Mouse (Mus musculus): ENCODE measurements at regions not wholly inside any gene's neighbourhood (a gene's known extent, or its start where the extent isn't known, plus 50 kb on each side); places are given as distances from the start of the nearest gene placed in this dataset.

DNA sequence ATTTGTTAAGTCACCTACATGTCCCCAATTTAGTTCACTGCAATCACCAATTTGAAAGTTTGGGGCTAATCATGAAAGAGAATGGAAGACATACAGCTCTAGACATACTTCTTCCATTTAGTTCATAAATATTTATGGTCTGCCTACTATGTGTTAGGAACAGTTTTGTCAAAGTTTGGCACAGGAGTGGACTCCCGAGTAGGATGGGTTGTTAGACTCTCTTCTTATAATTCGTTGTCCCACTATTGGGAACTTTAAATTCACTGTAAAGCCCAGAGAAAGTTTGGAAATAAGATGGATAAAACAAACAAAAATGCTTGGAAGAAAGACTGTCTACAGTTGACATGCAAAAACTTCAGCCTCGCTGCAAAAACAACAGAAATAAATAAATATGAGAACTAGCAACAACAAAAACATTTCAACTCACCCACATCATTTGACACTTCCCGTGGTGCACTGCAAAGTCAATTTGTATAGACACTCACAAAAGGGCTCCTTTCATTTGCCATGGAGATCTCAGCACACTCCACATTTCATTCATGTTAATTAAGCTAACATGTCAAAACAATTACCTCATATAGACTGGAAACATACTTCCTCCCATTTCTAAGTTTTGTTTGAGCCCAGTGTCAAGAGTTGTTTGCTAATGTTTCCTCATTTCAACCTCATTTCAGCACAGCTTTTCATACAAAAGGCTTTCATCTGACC, 570.2 kb upstream of the Kirrel3 start:
- no peak overlapping the region for H3K4me2 ChIP-seq (ENCODE audit: insufficient read depth, low read depth, poor library complexity, severe bottlenecking)

DNA sequence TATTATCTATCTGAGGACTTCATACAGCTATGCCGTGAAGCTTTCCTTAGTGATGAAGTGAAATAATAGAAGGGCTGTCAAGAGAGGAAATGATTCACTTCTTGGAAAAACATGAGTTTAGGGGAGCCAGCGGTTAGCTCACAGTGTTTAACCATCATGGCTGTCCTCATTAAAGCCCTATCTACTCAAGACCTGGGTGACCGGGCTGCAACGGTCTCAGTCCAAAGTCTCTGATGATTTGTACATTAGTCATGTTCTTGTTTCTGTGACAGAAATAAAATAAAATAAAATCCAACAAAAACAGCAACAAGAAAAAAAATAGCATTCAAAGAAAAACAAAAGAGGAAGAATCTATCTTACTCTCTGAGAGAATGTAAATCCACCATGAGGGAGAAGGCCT, 555.4 kb upstream of the Kirrel3 start:
- dilution Hi-C loops (cut with MboI; ENCODE audit: extremely low pct_ligation_motif_present, extremely low pct_unique_long_range_greater_than_20kb, low sequenced_read_pairs) = no loop called here

More for the DNA sequence above, 570.2 kb upstream of the Kirrel3 start:
- no peak for DNase-seq (ENCODE audit: extremely low read depth)
- dilution Hi-C loops (cut with MboI; ENCODE audit: extremely low pct_ligation_motif_present, extremely low pct_unique_long_range_greater_than_20kb, low sequenced_read_pairs) = no loop called here
- no peaks in the 10 kb centered on the region for H3K36me3 ChIP-seq (replicated peaks in 1 of 2; ENCODE audit: control insufficient read depth in 1 of 2, insufficient read depth in 1 of 2, low read length in 1 of 2)
- H3K4me1 ChIP-seq (ENCODE audit: control insufficient read depth in 1 of 2, insufficient read depth in 2 of 2) = no peaks in the 10 kb centered on the region
- no peak overlapping the region for H3K9ac ChIP-seq (ENCODE audit: insufficient read depth, low read depth)
- no peaks in the 10 kb centered on the region for H3K27me3 ChIP-seq (replicated peaks)
- H3K9me3 ChIP-seq (replicated peaks; ENCODE audit: low read length) = no peaks in the 10 kb centered on the region
- no peaks in the 10 kb centered on the region for H3K79me2 ChIP-seq (replicated peaks; ENCODE audit: control insufficient read depth, extremely low read depth, insufficient read depth, poor library complexity, severe bottlenecking)
- TF ChIP-seq KAT2A (IDR thresholded peaks at IDR 0.05; ENCODE audit: insufficient replicate concordance, low read length) (no peak), EP300 (IDR thresholded peaks at IDR 0.05; ENCODE audit: low read length) (no peak), SIN3A (IDR thresholded peaks at IDR 0.05; ENCODE audit: low read length) (no peak), SMC3 (IDR thresholded peaks at IDR 0.05; ENCODE audit: low read depth, low read length) (no peak), NELFE (IDR thresholded peaks at IDR 0.05; ENCODE audit: low read depth, low read length) (no peak), CHD2 (IDR thresholded peaks at IDR 0.05; ENCODE audit: low read length) (no peak), ZMIZ1 (IDR thresholded peaks at IDR 0.05; ENCODE audit: low read depth, low read length) (no peak), USF2 (conservative IDR thresholded peaks at IDR 0.05; ENCODE audit: low read depth, low read length) (no peak), JUND (conservative IDR thresholded peaks at IDR 0.05; ENCODE audit: low read depth, low read length) (no peak), USF1 (IDR thresholded peaks at IDR 0.05; ENCODE audit: low read depth, low read length) (no peak), ZC3H11A (IDR thresholded peaks at IDR 0.05; ENCODE audit: low read depth, low read length) (no peak), ZKSCAN1 (IDR thresholded peaks at IDR 0.05; ENCODE audit: borderline replicate concordance, low read depth, low read length) (no peak)
- in situ Hi-C loops (cut with MboI; ENCODE audit: low pct_ligation_motif_present, low pct_unique_long_range_greater_than_20kb, low sequenced_read_pairs) = no loop called here
- H3K4me3 ChIP-seq (replicated peaks in 1 of 3; ENCODE audit: low read depth in 2 of 3, low read length in 2 of 3, poor library complexity in 1 of 3) = no peak overlapping the region
- no peak overlapping the region for H3K27ac ChIP-seq (ENCODE audit: insufficient read depth, low read depth)

DNA sequence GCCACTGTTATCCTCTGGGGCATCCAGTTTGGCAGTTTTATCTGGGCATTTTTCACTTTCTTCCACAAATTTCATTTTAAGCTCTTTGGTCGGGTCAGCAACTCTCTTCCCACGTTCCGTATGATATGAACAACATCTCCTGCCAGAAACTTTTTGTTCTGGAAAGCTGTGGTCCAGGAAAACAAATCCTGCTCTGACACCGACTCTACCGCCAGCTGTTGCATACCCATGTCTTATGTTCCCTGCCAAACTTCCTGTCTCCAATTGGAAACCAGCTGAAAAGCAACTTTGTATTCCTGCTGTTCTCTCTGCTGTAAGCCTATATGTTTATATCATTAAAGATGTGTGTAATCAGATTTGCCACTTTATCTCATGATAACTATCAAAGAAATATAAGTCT, 551.6 kb upstream of the Kirrel3 start:
- in situ Hi-C loops (cut with MboI; ENCODE audit: low pct_ligation_motif_present, low pct_unique_long_range_greater_than_20kb, low sequenced_read_pairs) = no loop called here
- dilution Hi-C loops (cut with MboI; ENCODE audit: extremely low pct_ligation_motif_present, extremely low pct_unique_long_range_greater_than_20kb, low sequenced_read_pairs) = no loop called here
- H3K27ac ChIP-seq (ENCODE audit: insufficient read depth, low read depth) = no peak overlapping the region
- H3K4me2 ChIP-seq (ENCODE audit: insufficient read depth, low read depth, poor library complexity, severe bottlenecking) = no peak overlapping the region
- H3K4me3 ChIP-seq (replicated peaks in 1 of 3; ENCODE audit: low read depth in 2 of 3, low read length in 2 of 3, poor library complexity in 1 of 3) = no peak overlapping the region
- H3K9me3 ChIP-seq (replicated peaks; ENCODE audit: low read length) = no peaks in the 10 kb centered on the region
- H3K79me2 ChIP-seq (replicated peaks; ENCODE audit: control insufficient read depth, extremely low read depth, insufficient read depth, poor library complexity, severe bottlenecking) = no peaks in the 10 kb centered on the region
- peaks cover 0 to 4% of the 10 kb centered on the region in 2 experiments; a peak in 1 of 4 replicates for H3K4me1 ChIP-seq (ENCODE audit: control insufficient read depth in 1 of 2, insufficient read depth in 2 of 2)
- TF ChIP-seq JUN (IDR thresholded peaks at IDR 0.05; ENCODE audit: insufficient read depth, low read depth, low read length) (no peak), UBTF (IDR thresholded peaks at IDR 0.05; ENCODE audit: low read depth, low read length) (no peak), EP300 (IDR thresholded peaks at IDR 0.05; ENCODE audit: low read length) (no peak), RAD21 (IDR thresholded peaks at IDR 0.05; ENCODE audit: low read depth, low read length) (no peak)
- no peaks in the 10 kb centered on the region for H3K36me3 ChIP-seq (replicated peaks in 1 of 2; ENCODE audit: control insufficient read depth in 1 of 2, insufficient read depth in 1 of 2, low read length in 1 of 2)
- H3K27me3 ChIP-seq (replicated peaks) = no peaks in the 10 kb centered on the region
- no peak overlapping the region for H3K9ac ChIP-seq (ENCODE audit: insufficient read depth, low read depth)
- DNase-seq (ENCODE audit: extremely low read depth) = no peak

More for the DNA sequence above, 555.4 kb upstream of the Kirrel3 start:
- in situ Hi-C loops (cut with MboI; ENCODE audit: low pct_ligation_motif_present, low pct_unique_long_range_greater_than_20kb, low sequenced_read_pairs) = no loop called here
- no peaks in the 10 kb centered on the region for H3K27me3 ChIP-seq (replicated peaks)
- H3K4me2 ChIP-seq (ENCODE audit: insufficient read depth, low read depth, poor library complexity, severe bottlenecking) = no peak overlapping the region
- no peak overlapping the region for H3K27ac ChIP-seq (ENCODE audit: insufficient read depth, low read depth)
- H3K79me2 ChIP-seq (replicated peaks; ENCODE audit: control insufficient read depth, extremely low read depth, insufficient read depth, poor library complexity, severe bottlenecking) = no peaks in the 10 kb centered on the region
- H3K9me3 ChIP-seq (replicated peaks; ENCODE audit: low read length) = no peaks in the 10 kb centered on the region
- no peak overlapping the region for H3K9ac ChIP-seq (ENCODE audit: insufficient read depth, low read depth)
- TF ChIP-seq RCOR1 (conservative IDR thresholded peaks at IDR 0.05; ENCODE audit: low read depth, low read length) = no peak
- no peaks in the 10 kb centered on the region for H3K4me1 ChIP-seq (ENCODE audit: control insufficient read depth in 1 of 2, insufficient read depth in 2 of 2)
- H3K4me3 ChIP-seq (replicated peaks in 1 of 3; ENCODE audit: low read depth in 2 of 3, low read length in 2 of 3, poor library complexity in 1 of 3) = no peak overlapping the region
- DNase-seq (ENCODE audit: extremely low read depth) = no peak
- no peaks in the 10 kb centered on the region for H3K36me3 ChIP-seq (replicated peaks in 1 of 2; ENCODE audit: control insufficient read depth in 1 of 2, insufficient read depth in 1 of 2, low read length in 1 of 2)
